Mouse (Mus musculus) CH12.LX (cell line): ENCODE data around the gene Prkce. TPM values are rescaled to one million over a fixed set of nuclear protein-coding genes. Genes with fewer than 3 reads are reported as not detected.

Source experiments
- DNase-seq: peaks from one replicate; pipeline ENCODE4 v3.0.0-alpha.2; 2013; ENCODE audit errors: extremely low read depth
- H3K27ac ChIP-seq: 2 replicates; pipeline ENCODE4 v1.5.1; 2012; ENCODE audit warnings: low read depth, mild to moderate bottlenecking, control low read depth, moderate library complexity; ENCODE audit not compliant: insufficient read depth
- H3K27me3 ChIP-seq: replicated peaks from 2 replicates; pipeline ENCODE3; 2012; ENCODE audit warnings: inconsistent platforms
- H3K36me3 ChIP-seq, 2 experiments: replicated peaks in 1 of 2; 2 replicates each; pipeline versions ENCODE3 to v1.6.1; 2012; ENCODE audit warnings: inconsistent platforms in 1 of 2, low read length in 1 of 2, mild to moderate bottlenecking in 1 of 2, mixed read lengths in 1 of 2, moderate library complexity in 1 of 2; ENCODE audit not compliant: control insufficient read depth in 1 of 2, insufficient read depth in 1 of 2
- H3K4me1 ChIP-seq, 2 experiments: 2 replicates each; pipeline ENCODE4 v1.6.1; 2012; ENCODE audit warnings: inconsistent platforms in 1 of 2, moderate library complexity in 1 of 2; ENCODE audit not compliant: insufficient read depth in 2 of 2, control insufficient read depth in 1 of 2
- H3K4me2 ChIP-seq: 2 replicates; pipeline ENCODE4 v1.6.1; 2012; ENCODE audit warnings: low read depth, mild to moderate bottlenecking, control low read depth; ENCODE audit not compliant: poor library complexity, insufficient read depth, severe bottlenecking
- H3K4me3 ChIP-seq, 3 experiments: fragments of 150-350 bp in 1 of 3; sonication (generic) in 1 of 3; replicated peaks in 1 of 3; 2 replicates each; pipeline versions ENCODE3 to v1.5.1; 2011 to 2012; ENCODE audit warnings: low read depth in 2 of 3, low read length in 2 of 3, mild to moderate bottlenecking in 2 of 3, moderate library complexity in 2 of 3, control low read depth in 1 of 3, improper control_type of control experiment in 1 of 3, inconsistent platforms in 1 of 3, mixed read lengths in 1 of 3; ENCODE audit not compliant: poor library complexity in 1 of 3
- H3K79me2 ChIP-seq: replicated peaks from 2 replicates; pipeline ENCODE4 v1.6.1; 2012; ENCODE audit warnings: mild to moderate bottlenecking, moderate library complexity; ENCODE audit not compliant: control insufficient read depth, poor library complexity, insufficient read depth, severe bottlenecking; ENCODE audit errors: extremely low read depth
- H3K9ac ChIP-seq: 2 replicates; pipeline ENCODE4 v1.6.1; 2012; ENCODE audit warnings: low read depth, mild to moderate bottlenecking, control low read depth, moderate library complexity; ENCODE audit not compliant: insufficient read depth
- H3K9me3 ChIP-seq: replicated peaks from 2 replicates; pipeline ENCODE3; 2012; ENCODE audit warnings: low read length, inconsistent platforms, mixed read lengths
- BHLHE40 ChIP-seq: IDR thresholded peaks from 2 replicates; pipeline ENCODE4 v1.6.1; 2011; ENCODE audit warnings: mild to moderate bottlenecking, low read depth, low read length, improper control_type of control experiment
- CHD1 ChIP-seq: IDR thresholded peaks from 2 replicates; pipeline ENCODE4 v1.6.1; 2012; ENCODE audit warnings: low read depth, low read length, improper control_type of control experiment, inconsistent platforms
- CHD2 ChIP-seq: IDR thresholded peaks from 2 replicates; pipeline ENCODE4 v1.6.1; 2011; ENCODE audit warnings: low read length, improper control_type of control experiment
- CTCF ChIP-seq, 2 experiments: IDR thresholded peaks in 1 of 2; conservative IDR thresholded peaks in 1 of 2; 2 replicates each; pipeline ENCODE4 v1.5.1; 2011 to 2012; ENCODE audit warnings: low read depth in 2 of 2, low read length in 2 of 2, improper control_type of control experiment in 1 of 2, inconsistent platforms in 1 of 2, mild to moderate bottlenecking in 1 of 2, moderate library complexity in 1 of 2
- E2F4 ChIP-seq: IDR thresholded peaks from 2 replicates; pipeline ENCODE4 v1.6.1; 2011; ENCODE audit warnings: low read depth, low read length, improper control_type of control experiment; ENCODE audit not compliant: insufficient replicate concordance
- ELF1 ChIP-seq: IDR thresholded peaks from 2 replicates; pipeline ENCODE4 v1.6.1; 2014; ENCODE audit warnings: low read depth, mild to moderate bottlenecking, inconsistent platforms, low read length, improper control_type of control experiment
- EP300 ChIP-seq: IDR thresholded peaks from 2 replicates; pipeline ENCODE4 v1.6.1; 2011; ENCODE audit warnings: low read length, improper control_type of control experiment
- ETS1 ChIP-seq: conservative IDR thresholded peaks from 2 replicates; pipeline ENCODE4 v1.6.1; 2012; ENCODE audit warnings: low read depth, mild to moderate bottlenecking, inconsistent platforms, low read length, improper control_type of control experiment, moderate library complexity
- GABPA ChIP-seq: IDR thresholded peaks from 2 replicates; pipeline ENCODE4 v1.6.1; 2012; ENCODE audit warnings: low read depth, low read length, improper control_type of control experiment, inconsistent platforms; ENCODE audit not compliant: insufficient replicate concordance
- HCFC1 ChIP-seq: IDR thresholded peaks from 2 replicates; pipeline ENCODE4 v1.6.1; 2012; ENCODE audit warnings: low read depth, mild to moderate bottlenecking, inconsistent platforms, low read length, improper control_type of control experiment
- IRF4 ChIP-seq: IDR thresholded peaks from 2 replicates; pipeline ENCODE4 v1.6.1; 2014; ENCODE audit warnings: low read depth, mild to moderate bottlenecking, inconsistent platforms, low read length, improper control_type of control experiment
- JUN ChIP-seq: IDR thresholded peaks from 2 replicates; pipeline ENCODE4 v1.6.1; 2011; ENCODE audit warnings: low read depth, mild to moderate bottlenecking, low read length, improper control_type of control experiment, moderate library complexity; ENCODE audit not compliant: insufficient read depth
- JUND ChIP-seq: conservative IDR thresholded peaks from 2 replicates; pipeline ENCODE4 v1.6.1; 2011; ENCODE audit warnings: low read depth, low read length, improper control_type of control experiment
- KAT2A ChIP-seq: IDR thresholded peaks from 2 replicates; pipeline ENCODE4 v1.6.1; 2012; ENCODE audit warnings: low read length, improper control_type of control experiment, inconsistent platforms; ENCODE audit not compliant: insufficient replicate concordance
- MAFK ChIP-seq: IDR thresholded peaks from 2 replicates; pipeline ENCODE4 v1.6.1; 2011; ENCODE audit warnings: low read length, improper control_type of control experiment; ENCODE audit not compliant: insufficient replicate concordance
- MAX ChIP-seq: IDR thresholded peaks from 2 replicates; pipeline ENCODE4 v1.6.1; 2011; ENCODE audit warnings: low read length, improper control_type of control experiment
- MAZ ChIP-seq: IDR thresholded peaks from 2 replicates; pipeline ENCODE4 v1.6.1; 2012; ENCODE audit warnings: low read depth, mild to moderate bottlenecking, inconsistent platforms, low read length, improper control_type of control experiment, moderate library complexity
- MEF2A ChIP-seq: IDR thresholded peaks from 2 replicates; pipeline ENCODE4 v1.6.1; 2014; ENCODE audit warnings: low read depth, mild to moderate bottlenecking, inconsistent platforms, low read length, improper control_type of control experiment, borderline replicate concordance
- MXI1 ChIP-seq: IDR thresholded peaks from 2 replicates; pipeline ENCODE4 v1.6.1; 2011; ENCODE audit warnings: mild to moderate bottlenecking, low read depth, low read length, improper control_type of control experiment
- MYC ChIP-seq: IDR thresholded peaks from 2 replicates; pipeline ENCODE4 v1.6.1; 2011; ENCODE audit warnings: low read depth, mild to moderate bottlenecking, improper control_type of control experiment, low read length
- NELFE ChIP-seq: IDR thresholded peaks from 2 replicates; pipeline ENCODE4 v1.6.1; 2011; ENCODE audit warnings: low read depth, low read length, improper control_type of control experiment
- NRF1 ChIP-seq: IDR thresholded peaks from 2 replicates; pipeline ENCODE4 v1.6.1; 2014; ENCODE audit warnings: low read depth, mild to moderate bottlenecking, inconsistent platforms, low read length, improper control_type of control experiment, moderate library complexity
- PAX5 ChIP-seq: IDR thresholded peaks from 2 replicates; pipeline ENCODE4 v1.6.1; 2012; ENCODE audit warnings: low read length, inconsistent platforms, mixed read lengths
- POLR2A ChIP-seq: IDR thresholded peaks from 2 replicates; pipeline ENCODE4 v1.6.1; 2011; ENCODE audit warnings: low read depth, mild to moderate bottlenecking, improper control_type of control experiment, low read length
- POLR2AphosphoS2 ChIP-seq: IDR thresholded peaks from 2 replicates; pipeline ENCODE4 v1.6.1; 2011; ENCODE audit warnings: low read depth, low read length, improper control_type of control experiment
- RAD21 ChIP-seq: IDR thresholded peaks from 2 replicates; pipeline ENCODE4 v1.6.1; 2011; ENCODE audit warnings: low read depth, mild to moderate bottlenecking, low read length, improper control_type of control experiment, moderate library complexity
- RCOR1 ChIP-seq: conservative IDR thresholded peaks from 2 replicates; pipeline ENCODE4 v1.6.1; 2012; ENCODE audit warnings: low read depth, mild to moderate bottlenecking, inconsistent platforms, low read length, improper control_type of control experiment
- SIN3A ChIP-seq: IDR thresholded peaks from 2 replicates; pipeline ENCODE4 v1.6.1; 2012; ENCODE audit warnings: low read length, improper control_type of control experiment, inconsistent platforms
- SMC3 ChIP-seq: IDR thresholded peaks from 2 replicates; pipeline ENCODE4 v1.6.1; 2011; ENCODE audit warnings: low read depth, low read length, improper control_type of control experiment
- TBP ChIP-seq: conservative IDR thresholded peaks from 2 replicates; pipeline ENCODE4 v1.6.1; 2011; ENCODE audit warnings: low read depth, low read length, improper control_type of control experiment
- TCF12 ChIP-seq: IDR thresholded peaks from 2 replicates; pipeline ENCODE4 v1.6.1; 2014; ENCODE audit warnings: low read depth, mild to moderate bottlenecking, inconsistent platforms, low read length, improper control_type of control experiment
- UBTF ChIP-seq: IDR thresholded peaks from 2 replicates; pipeline ENCODE4 v1.6.1; 2012; ENCODE audit warnings: low read depth, mild to moderate bottlenecking, inconsistent platforms, low read length, improper control_type of control experiment, moderate library complexity
- USF1 ChIP-seq: IDR thresholded peaks from 2 replicates; pipeline ENCODE4 v1.6.1; 2014; ENCODE audit warnings: low read depth, mild to moderate bottlenecking, inconsistent platforms, low read length, improper control_type of control experiment
- USF2 ChIP-seq: conservative IDR thresholded peaks from 2 replicates; pipeline ENCODE4 v1.6.1; 2011; ENCODE audit warnings: low read depth, low read length, improper control_type of control experiment
- ZC3H11A ChIP-seq: IDR thresholded peaks from 2 replicates; pipeline ENCODE4 v1.6.1; 2012; ENCODE audit warnings: low read depth, mild to moderate bottlenecking, inconsistent platforms, low read length, improper control_type of control experiment
- ZKSCAN1 ChIP-seq: IDR thresholded peaks from 2 replicates; pipeline ENCODE4 v1.6.1; 2012; ENCODE audit warnings: low read depth, inconsistent platforms, low read length, improper control_type of control experiment, borderline replicate concordance
- ZMIZ1 ChIP-seq: IDR thresholded peaks from 2 replicates; pipeline ENCODE4 v1.6.1; 2012; ENCODE audit warnings: low read depth, mild to moderate bottlenecking, inconsistent platforms, low read length, improper control_type of control experiment
- ZNF384 ChIP-seq: IDR thresholded peaks from 2 replicates; pipeline ENCODE4 v1.6.1; 2012; ENCODE audit warnings: low read depth, low read length, improper control_type of control experiment, inconsistent platforms
- dilution Hi-C: fragments of 300-500 bp; cut with MboI; formaldehyde crosslinking; loops from 2 replicates; pipeline ENCODE4 v1.14.3; 2020; ENCODE audit warnings: low sequenced_read_pairs; ENCODE audit not compliant: extremely low pct_unique_long_range_greater_than_20kb, extremely low pct_ligation_motif_present
- in situ Hi-C: fragments of 300-500 bp; cut with MboI; formaldehyde crosslinking; loops from 3 replicates; pipeline ENCODE4 v1.14.3; 2019; ENCODE audit warnings: low sequenced_read_pairs, low pct_ligation_motif_present, low pct_unique_long_range_greater_than_20kb, mixed read lengths
- polyA plus RNA-seq: library from polyadenylated mRNA; unstranded; fragments of >175 nt; gene quantifications from 2 replicates; pipeline ENCODE4 v1.2.1, GENCODE M21; 2012; ENCODE audit warnings: low read depth; ENCODE audit not compliant: insufficient read length
- total RNA-seq, 2 experiments: library from RNA; depleted of rRNA; stranded (reverse); fragments of 300-350 nt in 1 of 2; fragments of >200 nt in 1 of 2; gene quantifications; 2 replicates each; pipeline ENCODE4 v1.2.3; 2012 to 2014

Gene Prkce
- total and polyA plus RNA-seq, 3 experiments = 4.1 to 13.2 (median 11.4) TPM

DNA sequence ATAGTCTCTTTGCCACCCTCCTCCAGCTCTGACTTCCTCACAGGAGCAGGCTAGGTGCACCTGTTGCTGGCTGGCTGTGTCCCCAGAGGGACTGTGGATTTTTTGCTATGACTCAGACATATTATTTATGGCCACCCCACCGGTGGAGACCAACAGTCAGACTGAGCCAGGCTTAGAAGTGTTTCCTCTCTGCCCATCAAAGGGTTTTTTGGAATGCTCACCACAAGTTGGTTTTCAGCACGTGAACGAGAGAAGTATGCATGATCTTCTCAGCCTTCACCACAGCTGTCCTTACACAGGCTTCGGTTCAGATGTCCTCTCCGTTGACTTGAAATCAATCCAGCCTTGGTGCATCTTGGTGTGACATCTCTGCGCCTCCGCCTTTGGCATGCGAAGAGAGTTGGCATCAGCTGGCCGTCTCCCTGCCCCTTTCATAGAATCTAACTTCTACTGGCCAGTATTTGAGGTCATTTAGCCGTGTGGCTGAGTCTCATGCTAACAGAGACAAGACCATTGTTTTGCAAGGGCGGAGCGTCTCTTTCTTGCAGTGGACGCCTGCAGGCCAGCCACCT is 42.2 kb downstream of the Prkce start:
- Histone ChIP-seq H3K4me1 (peaks cover 20 to 66% of the 10 kb centered on the region in 2 experiments), H3K27me3 (no peaks in the 10 kb centered on the region), H3K79me2 (no peaks in the 10 kb centered on the region; the same call in 1 of the 2 replicates), H3K9me3 (no peaks in the 10 kb centered on the region), H3K36me3 (peaks cover 0 to 36% of the 10 kb centered on the region in 2 experiments), H3K27ac (no peak overlapping the region), H3K4me2 (no peak overlapping the region), H3K9ac (no peak overlapping the region), H3K4me3 (no peak overlapping the region)
- TF ChIP-seq SMC3 (no peak), PAX5 (no peak), EP300 (peak; percentile 67), TBP (no peak), ZMIZ1 (no peak), ZNF384 (no peak), USF1 (no peak), KAT2A (no peak), MEF2A (peak; percentile 78), RCOR1 (no peak), BHLHE40 (peak; percentile 95), IRF4 (peak; percentile 40), UBTF (no peak), JUND (no peak), GABPA (no peak), NELFE (no peak), POLR2AphosphoS2 (no peak), ZKSCAN1 (no peak), ETS1 (peak; percentile 50), NRF1 (no peak), USF2 (no peak), RAD21 (no peak), MAZ (no peak), TCF12 (peak; percentile 40; the same call in 1 of the 2 replicates), ZC3H11A (no peak), POLR2A (no peak), E2F4 (no peak), JUN (peak; percentile 23; the same call in 1 of the 2 replicates), CHD1 (no peak), CTCF (conservative IDR thresholded peaks at IDR 0.05 in 1 of 2, IDR thresholded peaks at IDR 0.05 in 1 of 2; ENCODE audit: low read depth in 2 of 2, low read length in 2 of 2) (no peak), SIN3A (no peak), ELF1 (no peak), MXI1 (no peak), MYC (no peak), MAFK (no peak), HCFC1 (no peak), CHD2 (no peak), MAX (no peak)
- DNase-seq = peak; percentile 58
- dilution Hi-C loops = no loop called here
- in situ Hi-C loops = no loop called here
